Mouse (Mus musculus): ENCODE results near the gene Gm20481. TPM values are rescaled to one million over a fixed set of nuclear protein-coding genes. Genes with fewer than 3 reads are reported as not detected.

The Gm20481 gene
- total and polyA plus RNA-seq, 2 experiments from 2014 or later, result not detected

DNA sequence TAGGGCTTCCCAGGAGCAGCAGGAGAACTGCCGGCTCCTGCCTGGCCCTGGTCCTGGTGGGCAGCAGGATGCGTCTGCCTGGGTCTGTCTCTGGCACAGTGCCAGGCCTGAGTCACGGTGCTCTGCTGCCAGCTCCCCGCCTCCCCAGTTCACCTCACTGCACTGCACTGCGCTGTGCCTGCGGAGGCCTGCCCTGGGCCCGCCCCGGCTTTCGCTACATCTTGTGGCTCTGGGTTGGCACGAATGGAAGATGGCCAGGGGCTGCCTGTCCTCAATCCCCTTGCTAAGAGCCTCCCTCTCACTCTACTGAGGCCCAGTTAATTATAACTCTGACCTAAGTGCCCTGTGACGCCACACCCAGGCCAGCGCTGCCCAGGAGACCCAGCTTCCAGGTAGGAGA, 46.7 kb downstream of the Gm20481 start, which contains the start of gene Vwa7:
Gene Vwa7 (plus strand): TSS at position 204 of the 400 bp plus-strand sequence.
- H3K4me1 ChIP-seq (ENCODE audit: insufficient read depth, low read length), result no peaks in the 10 kb centered on the region
- no peak within 1 kb of the TSS for H3K9ac ChIP-seq (replicated peaks; ENCODE audit: low read length, poor library complexity, severe bottlenecking)
- H3K4me2 ChIP-seq (ENCODE audit: low read depth, low read length, poor library complexity, severe bottlenecking), result no peak within 1 kb of the TSS
- H3K27ac ChIP-seq (ENCODE audit: low read depth, low read length), result no peak within 1 kb of the TSS
- no peak within 1 kb of the TSS for H3K4me3 ChIP-seq (ENCODE audit: low read depth, low read length)
- ATAC-seq (ENCODE audit: low FRiP score) (peak; percentile 25; the same call in 1 of the 2 replicates), DNase-seq (ENCODE audit: low spot score) (peak; percentile 72)
- TF ChIP-seq CTCF (IDR thresholded peaks at IDR 0.05), result no peak
- no peaks in the 10 kb centered on the region for H3K9me3 ChIP-seq (ENCODE audit: low read length)
- WGBS, result 50% methylated on average over 12 of the region's 12 CpGs
- H3K36me3 ChIP-seq (ENCODE audit: insufficient read depth, low read length), result peaks cover 50% of the 10 kb centered on the region
- no peaks in the 10 kb centered on the region for H3K27me3 ChIP-seq (ENCODE audit: insufficient read depth, low read length)

DNA sequence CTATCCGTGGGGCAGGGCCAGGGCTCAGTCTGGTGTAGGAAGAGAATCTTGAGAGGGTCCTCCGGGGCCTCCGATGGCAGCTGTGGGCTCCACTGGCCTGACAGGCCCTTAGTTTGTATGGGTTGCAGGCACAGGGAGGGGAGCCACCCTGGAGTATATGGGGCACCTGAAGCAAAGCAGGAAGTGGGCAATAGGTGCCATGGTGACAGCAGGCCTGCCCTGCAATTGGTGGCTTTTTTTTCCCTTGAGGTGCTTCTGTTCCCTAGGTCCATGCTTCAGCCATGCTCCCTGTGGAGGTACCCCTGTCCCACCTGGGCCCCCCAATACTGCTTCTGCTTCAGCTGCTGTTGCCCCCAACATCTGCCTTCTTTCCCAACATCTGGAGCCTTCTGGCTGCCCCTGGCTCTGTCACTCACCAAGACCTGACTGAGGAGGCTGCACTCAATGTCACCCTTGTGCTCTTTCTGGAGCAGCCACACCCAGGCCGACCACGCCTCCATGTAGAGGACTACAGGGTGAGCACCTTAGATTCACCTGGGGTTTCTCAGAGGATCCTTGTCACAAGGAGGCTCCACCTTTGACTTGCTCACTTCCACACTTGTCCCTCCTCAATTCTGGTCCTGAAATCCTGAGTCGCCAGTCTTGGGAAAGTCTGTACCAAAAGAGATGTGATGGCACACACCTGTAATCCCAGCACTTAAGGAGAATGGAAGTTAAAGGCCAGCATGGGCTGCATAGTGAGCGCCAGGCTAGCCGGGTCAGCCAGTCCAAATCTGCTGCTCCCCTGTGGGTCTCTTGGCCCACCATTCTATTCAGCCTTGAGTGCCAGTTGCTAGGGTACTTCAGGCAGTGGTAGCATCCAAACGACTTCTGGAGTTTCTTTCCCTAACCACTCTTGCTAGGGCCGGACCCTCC, 47.3 kb downstream of the Gm20481 start:
- Histone ChIP-seq H3K4me3 (ENCODE audit: low read depth, low read length) (no peak overlapping the region), H3K36me3 (ENCODE audit: insufficient read depth, low read length) (peaks cover 43% of the 10 kb centered on the region), H3K4me1 (ENCODE audit: insufficient read depth, low read length) (no peaks in the 10 kb centered on the region), H3K27me3 (ENCODE audit: insufficient read depth, low read length) (no peaks in the 10 kb centered on the region), H3K4me2 (ENCODE audit: low read depth, low read length, poor library complexity, severe bottlenecking) (no peak overlapping the region), H3K9me3 (ENCODE audit: low read length) (no peaks in the 10 kb centered on the region), H3K9ac (replicated peaks; ENCODE audit: low read length, poor library complexity, severe bottlenecking) (no peak overlapping the region), H3K27ac (ENCODE audit: low read depth, low read length) (no peak overlapping the region)
- TF ChIP-seq CTCF (IDR thresholded peaks at IDR 0.05), result no peak
- ATAC-seq (ENCODE audit: low FRiP score), result no peak
- DNase-seq (ENCODE audit: low spot score), result no peak
- WGBS, result 82% methylated on average over 10 of the region's 10 CpGs

DNA sequence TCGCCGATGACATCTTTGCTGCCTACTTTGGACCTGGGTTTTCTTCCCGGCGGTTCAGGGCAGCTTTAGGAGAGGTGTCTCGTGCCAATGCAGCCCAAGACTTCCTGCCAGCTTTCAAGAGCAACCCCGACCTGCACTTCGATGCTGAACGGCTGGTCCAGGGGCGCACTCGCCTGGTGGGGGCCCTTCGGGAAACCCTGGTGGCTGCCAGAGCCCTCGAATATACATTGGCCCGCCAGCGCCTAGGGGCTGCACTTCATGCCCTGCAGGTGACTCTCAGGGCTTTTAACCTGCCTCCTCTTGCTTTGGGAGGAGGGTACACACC, 48.0 kb downstream of the Gm20481 start:
- no peaks in the 10 kb centered on the region for H3K9me3 ChIP-seq (ENCODE audit: low read length)
- no peak overlapping the region for H3K27ac ChIP-seq (ENCODE audit: low read depth, low read length)
- no peaks in the 10 kb centered on the region for H3K27me3 ChIP-seq (ENCODE audit: insufficient read depth, low read length)
- TF ChIP-seq CTCF (IDR thresholded peaks at IDR 0.05), result no peak
- peaks cover 37% of the 10 kb centered on the region for H3K36me3 ChIP-seq (ENCODE audit: insufficient read depth, low read length)
- H3K9ac ChIP-seq (replicated peaks; ENCODE audit: low read length, poor library complexity, severe bottlenecking), result no peak overlapping the region
- WGBS, result 72% methylated on average over 14 of the region's 14 CpGs
- no peak for DNase-seq (ENCODE audit: low spot score)
- H3K4me1 ChIP-seq (ENCODE audit: insufficient read depth, low read length), result no peaks in the 10 kb centered on the region
- ATAC-seq (ENCODE audit: low FRiP score), result no peak
- no peak overlapping the region for H3K4me3 ChIP-seq (ENCODE audit: low read depth, low read length)
- no peak overlapping the region for H3K4me2 ChIP-seq (ENCODE audit: low read depth, low read length, poor library complexity, severe bottlenecking)

DNA sequence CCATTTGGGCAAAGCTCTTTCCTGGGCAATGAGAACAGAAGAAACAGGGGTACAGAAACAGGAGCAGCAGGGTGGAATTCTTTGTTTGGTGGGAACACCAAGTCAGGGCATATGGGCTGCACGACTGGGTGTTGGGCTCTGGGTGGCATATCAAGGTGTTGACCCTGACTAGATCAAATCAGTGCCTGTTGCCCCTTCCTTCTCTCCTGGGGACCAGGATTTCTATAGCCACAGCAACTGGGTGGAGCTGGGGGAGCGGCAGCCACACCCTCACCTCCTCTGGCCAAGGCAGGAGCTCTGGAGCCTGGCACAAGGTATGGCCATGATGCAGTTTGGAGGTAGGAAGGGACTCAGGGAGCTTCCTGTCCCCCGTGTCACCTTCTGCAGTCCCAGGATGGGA, 48.5 kb downstream of the Gm20481 start:
- WGBS, result 86% methylated on average over 3 of the region's 3 CpGs
- Histone ChIP-seq H3K27ac (ENCODE audit: low read depth, low read length) (no peak overlapping the region), H3K27me3 (ENCODE audit: insufficient read depth, low read length) (no peaks in the 10 kb centered on the region), H3K4me1 (ENCODE audit: insufficient read depth, low read length) (no peaks in the 10 kb centered on the region), H3K36me3 (ENCODE audit: insufficient read depth, low read length) (peaks cover 32% of the 10 kb centered on the region), H3K4me2 (ENCODE audit: low read depth, low read length, poor library complexity, severe bottlenecking) (no peak overlapping the region), H3K9me3 (ENCODE audit: low read length) (no peaks in the 10 kb centered on the region), H3K9ac (replicated peaks; ENCODE audit: low read length, poor library complexity, severe bottlenecking) (no peak overlapping the region), H3K4me3 (ENCODE audit: low read depth, low read length) (no peak overlapping the region)
- DNase-seq (ENCODE audit: low spot score) (no peak), ATAC-seq (ENCODE audit: low FRiP score) (no peak)
- no peak for TF ChIP-seq CTCF (IDR thresholded peaks at IDR 0.05)

DNA sequence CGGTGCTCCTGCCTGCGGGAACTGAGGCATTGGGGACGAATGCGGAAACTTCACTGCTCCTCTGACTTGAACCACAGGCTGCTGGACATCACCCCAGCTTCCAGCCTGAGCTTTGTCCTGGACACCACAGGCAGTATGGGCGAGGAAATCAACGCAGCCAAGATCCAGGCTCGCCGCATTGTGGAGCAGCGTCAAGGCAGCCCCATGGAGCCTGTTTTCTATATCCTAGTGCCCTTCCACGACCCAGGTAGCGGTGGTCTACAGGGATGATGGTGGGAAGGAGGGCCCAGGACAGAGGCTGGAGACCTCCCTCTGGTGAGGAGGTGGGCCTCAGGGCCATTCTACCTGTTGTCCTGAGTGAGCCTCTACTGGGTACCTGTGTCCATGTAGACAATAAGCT, 50.2 kb downstream of the Gm20481 start:
- Histone ChIP-seq H3K9ac (replicated peaks; ENCODE audit: low read length, poor library complexity, severe bottlenecking) (no peak overlapping the region), H3K27me3 (ENCODE audit: insufficient read depth, low read length) (no peaks in the 10 kb centered on the region), H3K9me3 (ENCODE audit: low read length) (no peaks in the 10 kb centered on the region), H3K4me2 (ENCODE audit: low read depth, low read length, poor library complexity, severe bottlenecking) (no peak overlapping the region), H3K4me1 (ENCODE audit: insufficient read depth, low read length) (no peaks in the 10 kb centered on the region), H3K36me3 (ENCODE audit: insufficient read depth, low read length) (peaks cover 16% of the 10 kb centered on the region), H3K4me3 (ENCODE audit: low read depth, low read length) (no peak overlapping the region), H3K27ac (ENCODE audit: low read depth, low read length) (no peak overlapping the region)
- ATAC-seq (ENCODE audit: low FRiP score) (no peak), DNase-seq (ENCODE audit: low spot score) (no peak)
- WGBS, result 78% methylated on average over 11 of the region's 11 CpGs
- no peak for TF ChIP-seq CTCF (IDR thresholded peaks at IDR 0.05)

DNA sequence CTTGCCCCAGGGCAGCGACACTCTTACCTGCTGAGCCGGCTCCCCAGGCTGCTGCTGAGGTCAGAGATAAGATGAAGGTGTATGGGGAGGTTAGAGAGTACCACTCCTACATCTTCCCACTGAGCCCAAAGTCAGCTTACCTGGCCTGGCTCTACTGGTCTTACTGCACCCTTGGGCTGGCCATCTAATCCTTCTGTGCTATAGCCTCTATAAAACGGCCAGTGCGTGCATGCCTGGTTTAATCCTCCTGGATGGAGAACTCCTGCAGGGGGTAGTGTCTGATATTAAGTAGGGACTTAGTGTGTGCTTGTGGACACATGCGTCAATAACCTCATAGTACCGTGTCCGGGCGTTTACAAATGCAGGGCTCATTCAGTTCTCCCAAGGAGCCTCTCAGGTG, 50.8 kb downstream of the Gm20481 start:
- H3K4me1 ChIP-seq (ENCODE audit: insufficient read depth, low read length), result no peaks in the 10 kb centered on the region
- H3K9ac ChIP-seq (replicated peaks; ENCODE audit: low read length, poor library complexity, severe bottlenecking), result no peak overlapping the region; the same call in 1 of the 2 replicates
- DNase-seq (ENCODE audit: low spot score), result no peak
- no peaks in the 10 kb centered on the region for H3K9me3 ChIP-seq (ENCODE audit: low read length)
- peaks cover 10% of the 10 kb centered on the region for H3K36me3 ChIP-seq (ENCODE audit: insufficient read depth, low read length)
- H3K4me2 ChIP-seq (ENCODE audit: low read depth, low read length, poor library complexity, severe bottlenecking), result no peak overlapping the region
- H3K27ac ChIP-seq (ENCODE audit: low read depth, low read length), result no peak overlapping the region
- WGBS, result 82% methylated on average over 8 of the region's 8 CpGs
- no peaks in the 10 kb centered on the region for H3K27me3 ChIP-seq (ENCODE audit: insufficient read depth, low read length)
- no peak overlapping the region for H3K4me3 ChIP-seq (ENCODE audit: low read depth, low read length)
- TF ChIP-seq CTCF (IDR thresholded peaks at IDR 0.05), result no peak
- no peak for ATAC-seq (ENCODE audit: low FRiP score)

Measured in midbrain, postnatal 0 days (tissue).